Mouse (Mus musculus): Measurements from ENCODE around the gene Cacna1d. TPM values are rescaled to one million over a fixed set of nuclear protein-coding genes. Genes with fewer than 3 reads are reported as not detected.

Gene Cacna1d
- polyA plus RNA-seq, 1 experiment: 3.2 TPM

DNA sequence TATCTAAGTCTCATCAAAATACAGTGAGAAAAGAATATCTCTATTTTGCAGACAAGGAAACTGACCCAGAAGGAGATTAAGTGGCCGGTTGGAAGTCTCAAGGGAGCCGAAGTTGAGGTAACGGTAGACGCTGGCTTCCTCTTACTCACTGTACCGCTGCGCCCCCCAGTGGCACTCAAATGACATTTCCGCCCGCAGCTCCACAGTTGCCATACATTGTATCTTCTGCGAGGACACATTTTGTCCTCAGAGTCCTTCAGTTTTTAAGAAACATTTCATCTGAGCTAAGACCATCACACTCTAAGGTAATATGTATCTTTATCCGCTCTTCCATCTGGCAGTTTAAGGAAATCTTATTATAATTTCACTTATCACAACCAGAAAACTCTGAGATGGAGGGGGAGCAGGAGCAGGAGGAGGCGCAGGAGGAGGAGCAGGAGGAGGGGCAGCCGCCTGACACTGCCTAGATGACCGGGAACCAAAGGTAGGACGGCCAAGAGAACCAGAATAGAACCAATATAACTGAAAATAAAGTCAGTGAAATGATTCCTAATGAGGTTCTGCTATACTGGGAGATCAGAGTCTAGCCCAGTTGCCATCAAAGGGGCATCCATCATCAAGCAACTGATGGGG lies 31.2 kb downstream of the Cacna1d start:
- no peak overlapping the region for H3K4me3 ChIP-seq (ENCODE audit: extremely low read depth, insufficient read depth, insufficient read length)
- DNase-seq (ENCODE audit: low read depth in 1 of 2, low spot score in 2 of 2): peak; percentile 62 to 75
- no peak for TF ChIP-seq POLR2A (IDR thresholded peaks at IDR 0.05; ENCODE audit: low read depth, low read length)
- peak; percentile 89 for TF ChIP-seq CTCF (IDR thresholded peaks at IDR 0.05; ENCODE audit: extremely low read depth, insufficient read depth, insufficient read length, insufficient replicate concordance)
- peaks cover 7% of the 10 kb centered on the region; the same call in 1 of the 2 replicates for H3K4me1 ChIP-seq (ENCODE audit: control insufficient read depth, insufficient read depth, insufficient read length)
- no peaks in the 10 kb centered on the region for H3K36me3 ChIP-seq (ENCODE audit: control insufficient read depth, insufficient read depth, low read length)
- WGBS: 10% methylated on average over 14 of the region's 14 CpGs
- no peak overlapping the region for H3K27ac ChIP-seq (ENCODE audit: insufficient read depth, low read length)
- no peaks in the 10 kb centered on the region for H3K27me3 ChIP-seq (ENCODE audit: control insufficient read depth, insufficient read depth, low read length)

DNA sequence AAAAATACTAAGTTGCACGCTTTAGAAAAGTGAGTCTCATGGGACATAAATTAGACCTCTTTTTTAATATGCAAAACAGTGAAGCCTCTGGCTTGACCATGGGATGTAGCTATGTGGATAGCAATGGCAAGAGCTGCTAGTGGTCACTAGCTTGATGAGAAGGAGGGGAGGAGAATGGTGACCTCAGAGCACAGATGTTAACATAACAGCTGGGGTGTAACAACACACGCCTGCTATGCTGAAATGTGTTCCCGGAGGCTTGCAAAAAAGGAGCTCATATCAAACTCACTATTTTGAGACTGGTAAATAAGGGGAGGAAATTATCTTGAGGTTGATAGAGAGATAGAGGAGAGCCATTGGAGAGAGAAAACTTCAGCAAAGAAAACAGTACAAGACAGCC lies 32.4 kb downstream of the Cacna1d start:
- H3K27me3 ChIP-seq (ENCODE audit: control insufficient read depth, insufficient read depth, low read length): no peaks in the 10 kb centered on the region
- H3K4me3 ChIP-seq (ENCODE audit: extremely low read depth, insufficient read depth, insufficient read length): no peak overlapping the region
- WGBS: 50% methylated on average over 3 of the region's 3 CpGs
- H3K27ac ChIP-seq (ENCODE audit: insufficient read depth, low read length): no peak overlapping the region
- TF ChIP-seq CTCF (IDR thresholded peaks at IDR 0.05; ENCODE audit: extremely low read depth, insufficient read depth, insufficient read length, insufficient replicate concordance): no peak
- TF ChIP-seq POLR2A (IDR thresholded peaks at IDR 0.05; ENCODE audit: low read depth, low read length): no peak
- H3K4me1 ChIP-seq (ENCODE audit: control insufficient read depth, insufficient read depth, insufficient read length): peaks cover 7% of the 10 kb centered on the region; the same call in 1 of the 2 replicates
- no peak for DNase-seq (ENCODE audit: low read depth in 1 of 2, low spot score in 2 of 2)
- H3K36me3 ChIP-seq (ENCODE audit: control insufficient read depth, insufficient read depth, low read length): no peaks in the 10 kb centered on the region

DNA sequence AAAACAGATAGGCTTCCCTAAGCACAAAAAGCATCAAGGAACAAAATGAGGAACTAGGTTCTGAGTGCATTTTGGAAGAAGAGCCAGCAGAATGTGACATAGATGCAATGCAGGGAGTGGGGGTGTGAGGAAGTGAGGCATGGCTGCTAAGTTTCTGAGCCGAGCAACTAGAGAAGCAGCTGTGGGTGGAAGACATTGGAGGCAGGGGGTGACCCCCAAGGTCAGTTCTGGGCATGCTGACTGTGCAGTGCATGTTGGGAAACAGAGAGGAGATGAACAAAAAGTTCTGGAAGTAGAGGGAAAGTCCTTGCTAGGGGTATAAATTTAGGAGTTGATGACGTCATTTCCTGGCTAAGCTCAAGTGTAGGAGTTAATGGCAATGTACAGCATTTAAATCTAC lies 33.4 kb downstream of the Cacna1d start:
- H3K4me3 ChIP-seq (ENCODE audit: extremely low read depth, insufficient read depth, insufficient read length): no peak overlapping the region
- 8% methylated on average over 2 of the region's 2 CpGs for WGBS
- no peak overlapping the region for H3K27ac ChIP-seq (ENCODE audit: insufficient read depth, low read length)
- peak; percentile 30 to 39 for DNase-seq (ENCODE audit: low read depth in 1 of 2, low spot score in 2 of 2)
- no peaks in the 10 kb centered on the region for H3K27me3 ChIP-seq (ENCODE audit: control insufficient read depth, insufficient read depth, low read length)
- TF ChIP-seq CTCF (IDR thresholded peaks at IDR 0.05; ENCODE audit: extremely low read depth, insufficient read depth, insufficient read length, insufficient replicate concordance) (no peak), POLR2A (IDR thresholded peaks at IDR 0.05; ENCODE audit: low read depth, low read length) (no peak)
- no peaks in the 10 kb centered on the region for H3K36me3 ChIP-seq (ENCODE audit: control insufficient read depth, insufficient read depth, low read length)
- H3K4me1 ChIP-seq (ENCODE audit: control insufficient read depth, insufficient read depth, insufficient read length): peaks cover 7% of the 10 kb centered on the region; the same call in 1 of the 2 replicates

DNA sequence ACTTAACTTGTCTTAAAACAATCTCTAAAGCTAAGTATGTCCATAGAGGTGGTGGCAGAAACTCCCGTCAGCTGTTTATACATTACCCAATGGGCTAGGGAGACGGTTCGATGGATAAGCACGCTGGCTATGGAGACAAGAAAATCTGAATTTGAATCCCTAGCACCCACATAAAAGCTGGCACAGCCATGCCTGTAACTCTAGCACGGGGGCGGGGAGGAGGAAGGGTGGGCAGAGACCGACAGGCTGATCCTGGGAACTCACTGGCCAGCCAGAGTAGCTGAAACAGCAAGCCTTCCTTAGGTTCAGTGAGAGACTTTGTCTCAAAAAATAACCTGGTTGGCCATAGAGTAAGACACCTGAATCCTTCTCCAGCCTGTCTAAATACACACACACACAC lies 33.8 kb downstream of the Cacna1d start:
- H3K36me3 ChIP-seq (ENCODE audit: control insufficient read depth, insufficient read depth, low read length): no peaks in the 10 kb centered on the region
- no peak for TF ChIP-seq CTCF (IDR thresholded peaks at IDR 0.05; ENCODE audit: extremely low read depth, insufficient read depth, insufficient read length, insufficient replicate concordance)
- TF ChIP-seq POLR2A (IDR thresholded peaks at IDR 0.05; ENCODE audit: low read depth, low read length): no peak
- no peaks in the 10 kb centered on the region for H3K27me3 ChIP-seq (ENCODE audit: control insufficient read depth, insufficient read depth, low read length)
- DNase-seq (ENCODE audit: low read depth in 1 of 2, low spot score in 2 of 2): no peak
- no peak overlapping the region for H3K4me3 ChIP-seq (ENCODE audit: extremely low read depth, insufficient read depth, insufficient read length)
- H3K27ac ChIP-seq (ENCODE audit: insufficient read depth, low read length): no peak overlapping the region
- WGBS: 75% methylated on average over 7 of the region's 7 CpGs
- peaks cover 7% of the 10 kb centered on the region; the same call in 1 of the 2 replicates for H3K4me1 ChIP-seq (ENCODE audit: control insufficient read depth, insufficient read depth, insufficient read length)

DNA sequence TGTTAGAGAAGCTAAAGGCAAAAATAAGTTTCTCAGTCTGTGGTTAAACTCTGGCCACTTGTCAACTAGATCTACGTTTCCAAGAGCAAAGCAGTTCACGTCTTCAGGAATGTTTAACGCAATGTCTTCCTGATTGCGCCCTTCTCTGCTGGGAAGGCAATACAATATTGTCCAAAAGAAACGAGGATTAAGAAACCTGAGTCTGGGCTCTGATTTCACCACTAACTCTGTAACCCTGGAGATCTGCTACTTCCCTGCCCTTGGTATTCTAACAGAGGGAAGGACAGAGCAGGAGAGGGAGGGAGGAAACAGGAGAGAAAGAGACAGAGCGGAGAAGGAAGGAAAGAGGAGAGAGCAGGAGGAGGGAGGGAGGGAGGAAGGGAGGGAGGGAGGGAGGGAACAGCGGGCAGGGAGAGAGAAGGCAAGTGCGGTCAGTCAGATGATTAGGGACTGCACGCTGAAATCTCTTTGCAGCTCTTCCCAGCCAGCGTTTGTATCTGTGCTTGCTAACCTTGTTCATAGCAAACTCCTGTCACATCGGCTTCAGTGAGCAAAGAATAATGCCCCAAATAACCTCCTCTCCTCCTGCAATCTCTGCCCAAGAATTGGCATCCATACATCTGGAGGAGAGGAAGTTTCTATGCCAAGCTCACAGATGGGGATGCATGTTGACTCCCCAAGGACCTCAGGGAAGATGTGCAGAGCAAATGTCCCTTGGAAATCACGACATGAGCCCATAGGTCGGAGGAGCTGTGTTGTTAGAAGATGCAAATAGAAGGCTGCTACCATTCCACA lies 35.3 kb downstream of the Cacna1d start:
- Histone ChIP-seq H3K27ac (ENCODE audit: insufficient read depth, low read length) (no peak overlapping the region), H3K27me3 (ENCODE audit: control insufficient read depth, insufficient read depth, low read length) (no peaks in the 10 kb centered on the region), H3K4me3 (ENCODE audit: extremely low read depth, insufficient read depth, insufficient read length) (no peak overlapping the region), H3K4me1 (ENCODE audit: control insufficient read depth, insufficient read depth, insufficient read length) (peaks cover 7% of the 10 kb centered on the region; the same call in 1 of the 2 replicates), H3K36me3 (ENCODE audit: control insufficient read depth, insufficient read depth, low read length) (no peaks in the 10 kb centered on the region)
- no peak for TF ChIP-seq POLR2A (IDR thresholded peaks at IDR 0.05; ENCODE audit: low read depth, low read length)
- no peak for TF ChIP-seq CTCF (IDR thresholded peaks at IDR 0.05; ENCODE audit: extremely low read depth, insufficient read depth, insufficient read length, insufficient replicate concordance)
- no peak for DNase-seq (ENCODE audit: low read depth in 1 of 2, low spot score in 2 of 2)
- WGBS: 56% methylated on average over 13 of the region's 13 CpGs

DNA sequence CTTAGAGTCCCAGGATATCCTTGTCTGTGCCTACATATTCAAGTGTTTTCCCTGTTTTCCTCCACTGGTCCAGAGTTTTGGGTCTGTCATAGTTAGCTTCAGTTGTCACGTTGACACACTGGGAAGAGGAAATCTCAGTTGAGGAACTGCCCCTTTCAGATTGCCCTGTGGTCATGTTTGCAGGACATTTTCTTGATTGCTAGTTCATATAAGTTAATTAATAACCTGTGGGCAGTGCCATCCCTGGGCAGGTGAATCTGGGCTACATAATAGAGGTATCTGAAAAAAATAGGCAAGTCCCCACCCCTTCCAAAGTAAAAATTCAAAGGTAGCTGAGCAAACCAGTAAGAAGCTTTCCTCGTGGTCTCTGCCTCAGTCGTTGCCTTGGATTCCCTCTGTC lies 51.3 kb downstream of the Cacna1d start:
- Histone ChIP-seq H3K4me1 (ENCODE audit: control insufficient read depth, insufficient read depth, insufficient read length) (no peaks in the 10 kb centered on the region), H3K27ac (ENCODE audit: insufficient read depth, low read length) (no peak overlapping the region), H3K4me3 (ENCODE audit: extremely low read depth, insufficient read depth, insufficient read length) (no peak overlapping the region), H3K36me3 (ENCODE audit: control insufficient read depth, insufficient read depth, low read length) (no peaks in the 10 kb centered on the region), H3K27me3 (ENCODE audit: control insufficient read depth, insufficient read depth, low read length) (no peaks in the 10 kb centered on the region)
- TF ChIP-seq POLR2A (IDR thresholded peaks at IDR 0.05; ENCODE audit: low read depth, low read length): no peak
- TF ChIP-seq CTCF (IDR thresholded peaks at IDR 0.05; ENCODE audit: extremely low read depth, insufficient read depth, insufficient read length, insufficient replicate concordance): no peak
- 67% methylated on average over 3 of the region's 3 CpGs for WGBS
- no peak for DNase-seq (ENCODE audit: low read depth in 1 of 2, low spot score in 2 of 2)

DNA sequence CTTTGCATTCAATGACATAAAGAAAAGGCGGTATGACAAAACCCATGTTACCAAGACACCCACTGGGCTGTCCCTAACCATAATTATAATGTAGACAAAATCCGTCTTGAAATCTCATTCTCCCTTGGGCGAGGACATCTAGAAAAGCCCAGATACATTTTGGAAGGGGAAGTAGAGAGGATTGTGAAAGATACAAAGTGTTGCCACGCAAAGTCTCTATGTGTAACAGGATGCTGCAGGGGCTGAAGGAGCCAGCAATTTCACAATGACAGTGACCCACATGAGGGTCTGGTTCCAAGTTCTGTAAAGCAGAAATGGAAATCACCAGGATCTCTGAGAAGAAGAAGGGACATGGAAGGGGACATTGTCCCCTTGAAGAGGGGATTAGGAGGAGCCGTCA lies 55.9 kb downstream of the Cacna1d start:
- H3K27me3 ChIP-seq (ENCODE audit: control insufficient read depth, insufficient read depth, low read length): no peaks in the 10 kb centered on the region
- DNase-seq (ENCODE audit: low read depth in 1 of 2, low spot score in 2 of 2): no peak

More for the DNA sequence above, 55.9 kb downstream of the Cacna1d start:
- H3K36me3 ChIP-seq (ENCODE audit: control insufficient read depth, insufficient read depth, low read length): no peaks in the 10 kb centered on the region
- H3K27ac ChIP-seq (ENCODE audit: insufficient read depth, low read length): no peak overlapping the region
- 84% methylated on average over 5 of the region's 5 CpGs for WGBS
- H3K4me1 ChIP-seq (ENCODE audit: control insufficient read depth, insufficient read depth, insufficient read length): no peaks in the 10 kb centered on the region
- no peak overlapping the region for H3K4me3 ChIP-seq (ENCODE audit: extremely low read depth, insufficient read depth, insufficient read length)
- TF ChIP-seq CTCF (IDR thresholded peaks at IDR 0.05; ENCODE audit: extremely low read depth, insufficient read depth, insufficient read length, insufficient replicate concordance) (no peak), POLR2A (IDR thresholded peaks at IDR 0.05; ENCODE audit: low read depth, low read length) (no peak)
